Mouse (Mus musculus): ENCODE measurements around the gene Lama4.

Gene Lama4

GRCm38 (mm10) chr10:39056050-39056449, 90.7 kb downstream of the Lama4 start:
- DNase-seq: no peak

- peak; percentile 1 for DNase-seq
Measured at GRCm38 (mm10) chr10:39064732-39065131, 99.4 kb downstream of the Lama4 start.

- no peak for DNase-seq
Measured at GRCm38 (mm10) chr10:39065449-39065848, 100.1 kb downstream of the Lama4 start.

DNA sequence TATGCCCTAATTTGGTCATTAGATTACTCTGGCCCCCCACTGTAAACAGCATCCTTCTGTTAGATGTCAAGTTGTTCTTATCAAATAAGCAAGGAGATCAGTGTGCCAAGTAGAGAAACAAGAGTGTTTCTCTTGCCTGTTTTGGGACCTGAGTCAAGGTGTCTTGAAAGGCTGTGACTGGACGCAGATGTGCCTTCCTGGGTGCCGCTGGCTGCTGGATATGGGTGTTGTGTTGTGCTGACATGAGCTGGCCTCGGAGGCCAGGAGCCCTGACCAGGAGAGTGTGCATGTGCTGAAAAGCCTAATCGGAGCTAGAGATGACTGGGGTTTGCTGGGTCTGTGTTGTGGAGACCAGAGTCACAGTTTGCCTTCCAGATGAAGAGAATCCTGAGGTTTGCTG, 100.7 kb downstream of the Lama4 start:
- no peak for DNase-seq

GRCm38 (mm10) chr10:39066962-39067361, 101.6 kb downstream of the Lama4 start:
- DNase-seq: peak; percentile 15

DNA sequence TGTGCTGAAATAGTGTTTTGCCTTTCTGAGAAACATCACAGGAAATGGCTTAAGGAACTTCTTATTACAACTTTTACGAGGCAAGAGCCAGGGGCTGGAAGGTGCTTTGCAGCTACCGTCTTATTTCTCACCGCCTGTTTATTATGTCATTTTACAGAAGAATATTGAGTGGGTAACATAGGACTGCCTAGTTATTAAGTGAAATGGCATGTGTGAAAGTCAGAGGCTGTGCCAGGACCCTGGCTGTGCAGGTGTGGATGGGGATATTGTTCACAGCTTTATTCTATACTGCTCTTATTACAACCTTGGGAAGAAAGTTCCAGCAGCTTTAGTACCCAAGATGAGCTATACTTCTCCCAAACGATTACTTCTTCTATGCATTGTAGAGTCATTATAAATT, 106.7 kb downstream of the Lama4 start:
- no peak for DNase-seq

GRCm38 (mm10) chr10:39096981-39097380, 131.7 kb downstream of the Lama4 start:
- DNase-seq: peak; percentile 8

DNA sequence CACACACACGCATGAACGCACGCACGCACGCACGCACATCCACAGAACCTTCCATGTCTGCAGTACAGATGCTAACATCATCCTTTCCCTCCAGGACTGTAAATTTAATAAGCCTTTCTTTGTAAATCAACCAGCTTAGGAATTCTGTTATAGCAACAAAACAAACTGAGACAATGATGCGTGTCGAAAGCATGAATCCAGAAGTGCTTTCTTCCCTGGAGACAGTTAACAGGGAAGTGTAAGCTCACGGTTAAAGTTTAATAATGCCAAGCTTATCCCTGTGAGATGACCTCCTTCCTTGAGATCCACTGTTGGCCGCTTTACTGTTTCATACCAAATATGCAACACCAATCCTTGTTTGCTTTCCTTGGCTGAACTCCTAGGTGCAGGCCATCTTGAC, 133.4 kb downstream of the Lama4 start:
- DNase-seq: no peak

GRCm38 (mm10) chr10:39104803-39105449, 139.6 kb downstream of the Lama4 start:
- no peak for DNase-seq

GRCm38 (mm10) chr10:39106413-39106812, 141.1 kb downstream of the Lama4 start:
- no peak for DNase-seq

DNA sequence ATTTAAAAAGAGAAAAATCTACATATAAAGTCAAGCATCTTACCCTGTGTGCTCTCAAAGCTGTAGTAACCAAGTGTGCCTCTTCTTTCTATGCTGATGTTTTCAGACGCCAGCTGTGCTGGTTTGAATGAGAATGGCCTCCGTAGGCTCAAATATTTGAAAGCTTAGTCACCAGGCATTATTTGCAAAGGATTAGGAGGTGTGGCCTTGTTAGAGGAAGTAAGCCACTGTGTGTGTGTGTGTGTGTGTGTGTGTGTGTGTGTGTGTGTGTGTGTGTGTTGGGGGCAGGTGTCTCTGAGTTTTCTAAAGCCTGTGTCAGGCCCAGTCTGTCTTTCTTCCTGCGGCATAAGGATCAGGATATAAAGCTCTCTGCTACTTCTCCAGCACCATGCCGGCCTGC, 141.6 kb downstream of the Lama4 start:
- DNase-seq: no peak

GRCm38 (mm10) chr10:39108837-39109488, 143.6 kb downstream of the Lama4 start:
- DNase-seq: no peak

DNA sequence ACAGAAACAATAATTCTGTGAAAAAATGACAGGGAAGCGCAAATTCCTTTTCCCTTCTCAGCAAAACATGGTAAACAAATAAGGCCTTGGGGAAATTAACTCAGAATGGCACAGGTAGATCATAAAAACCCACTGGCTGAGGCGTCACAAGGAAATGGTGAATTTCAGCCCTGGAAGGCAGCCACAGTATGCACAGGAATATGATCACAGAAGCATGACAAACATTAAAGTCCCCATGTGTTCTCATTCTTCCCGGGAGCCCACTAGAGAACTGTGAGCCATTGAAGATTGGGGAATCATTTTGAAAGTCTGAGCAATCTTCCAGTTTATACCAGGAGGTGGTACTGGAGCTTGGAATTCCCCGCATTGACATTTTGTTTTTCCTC, 144.2 kb downstream of the Lama4 start:
- no peak for DNase-seq

DNA sequence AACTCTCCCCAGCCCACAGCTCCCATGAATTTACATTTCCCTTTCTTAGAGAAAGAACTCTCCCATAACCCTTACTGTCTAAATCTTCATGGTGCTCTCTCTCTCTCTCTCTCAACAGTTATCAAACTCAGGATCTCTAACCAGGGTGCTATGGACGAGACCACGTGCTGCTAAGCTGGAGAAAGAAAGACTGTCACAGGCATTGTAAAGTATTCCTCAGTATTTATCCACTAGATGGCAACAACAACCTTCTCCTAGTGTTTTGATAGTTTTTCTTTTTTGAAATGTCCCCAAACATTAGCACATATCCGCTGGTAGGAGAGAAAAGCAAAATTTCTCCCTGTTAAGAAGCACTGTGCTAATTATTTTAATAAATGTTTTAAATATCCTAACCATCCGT, 156.1 kb downstream of the Lama4 start:
- DNase-seq: no peak

DNA sequence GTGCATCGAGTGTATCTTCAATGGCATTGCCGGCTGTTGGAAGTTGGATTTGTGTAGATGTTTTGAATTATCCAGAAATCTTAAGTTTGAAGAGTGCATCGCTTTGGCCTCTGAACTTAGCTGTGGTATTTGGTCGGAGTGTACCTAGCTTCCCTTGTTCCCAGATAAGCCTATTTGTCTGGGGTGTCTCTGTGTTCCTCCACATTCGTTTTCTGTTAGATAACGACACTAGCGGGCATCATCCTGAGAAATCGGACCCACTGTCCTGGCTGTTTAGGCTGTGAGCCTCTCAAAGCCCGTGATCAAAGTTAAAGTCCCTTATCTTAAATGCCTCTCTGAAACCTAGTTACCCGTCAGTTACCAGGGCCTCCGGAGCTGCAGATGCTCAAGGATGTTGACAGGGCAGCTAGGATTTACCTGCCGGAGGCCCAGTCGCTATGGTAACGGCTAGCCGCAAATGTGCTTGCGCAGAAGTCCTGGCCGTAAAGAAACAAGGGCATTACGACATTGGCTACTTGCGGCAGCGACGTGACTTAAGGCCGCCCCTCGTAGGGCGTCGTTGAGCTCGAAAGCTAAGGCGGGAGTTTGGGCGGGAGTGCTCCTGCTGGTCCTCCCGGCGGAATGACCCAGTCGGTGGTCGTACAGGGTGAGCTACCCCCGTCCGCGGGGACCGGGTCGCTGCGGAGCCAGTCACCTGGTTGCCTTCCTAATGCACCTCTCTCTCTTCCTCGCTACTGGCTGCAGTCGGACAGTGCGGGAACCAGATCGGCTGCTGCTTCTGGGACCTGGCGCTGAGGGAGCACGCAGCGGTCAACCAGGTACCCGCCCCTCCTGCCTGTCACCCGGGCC, 168.4 kb downstream of the Lama4 start, which contains the start of the genes Fam229b and Tube1:
TSS of gene Fam229b (minus strand) at position 453 of the 849 bp plus-strand sequence.
TSS of gene Tube1 (plus strand) at position 515 of the 849 bp plus-strand sequence.
- DNase-seq: peak; percentile 96

- DNase-seq: no peak
Measured at GRCm38 (mm10) chr10:39137766-39138165, 172.5 kb downstream of the Lama4 start.

DNA sequence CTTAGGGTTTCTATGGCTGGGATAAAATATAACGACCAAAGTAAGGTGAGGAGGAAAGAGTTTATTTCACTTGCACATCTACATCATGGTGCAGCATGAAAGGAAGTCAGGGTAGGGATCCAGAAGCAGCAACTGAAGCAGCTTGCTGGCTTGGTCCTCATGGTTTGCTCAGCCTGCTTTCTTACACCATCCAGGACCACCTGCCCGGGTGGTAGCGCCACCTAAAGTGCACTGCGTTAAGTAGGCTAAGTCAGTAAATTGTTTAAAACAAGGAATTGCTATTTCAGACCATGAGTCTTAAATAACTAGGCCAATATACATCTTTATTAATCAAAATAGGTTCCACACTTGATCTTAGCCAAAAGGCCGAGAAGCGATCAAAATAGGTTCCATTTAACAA, 173.4 kb downstream of the Lama4 start:
- DNase-seq: no peak

DNA sequence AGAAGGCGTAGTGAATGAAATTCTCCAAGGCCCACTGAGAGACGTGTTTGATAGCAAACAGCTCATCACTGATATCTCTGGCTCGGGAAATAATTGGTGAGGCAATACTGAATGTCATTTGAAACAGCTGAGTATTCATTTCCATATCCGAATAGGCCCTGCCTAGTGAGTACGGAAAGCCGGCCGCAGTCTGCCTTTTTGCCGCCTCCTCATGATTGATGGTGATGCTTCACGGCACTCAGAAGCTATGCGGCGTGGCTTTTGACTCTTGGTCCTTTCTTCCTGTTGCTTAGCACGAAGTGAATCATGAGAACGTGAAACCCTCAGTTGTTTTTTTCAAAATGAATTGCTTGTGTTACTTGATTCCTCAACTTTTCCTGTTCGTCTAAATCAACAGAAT, 175.5 kb downstream of the Lama4 start:
- no peak for DNase-seq

DNA sequence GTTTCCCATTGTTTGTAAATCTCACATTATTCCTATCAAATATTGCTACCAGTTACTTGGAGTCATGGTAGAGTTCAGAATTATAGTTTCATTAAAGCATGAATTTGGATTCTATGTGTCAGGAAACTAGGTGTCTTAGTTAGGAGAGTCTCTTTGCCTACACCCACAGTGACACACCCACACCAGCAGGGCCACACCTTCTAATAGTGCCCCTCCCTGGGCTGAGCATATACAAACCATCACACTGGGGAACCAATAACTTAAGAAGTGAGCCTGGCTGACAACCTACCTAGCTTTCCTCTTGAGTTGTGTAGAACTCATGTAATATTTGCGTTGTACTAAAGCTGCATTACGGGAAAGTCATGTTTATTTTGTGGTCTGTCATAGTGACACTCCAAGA, 176.1 kb downstream of the Lama4 start:
- no peak for DNase-seq

DNA sequence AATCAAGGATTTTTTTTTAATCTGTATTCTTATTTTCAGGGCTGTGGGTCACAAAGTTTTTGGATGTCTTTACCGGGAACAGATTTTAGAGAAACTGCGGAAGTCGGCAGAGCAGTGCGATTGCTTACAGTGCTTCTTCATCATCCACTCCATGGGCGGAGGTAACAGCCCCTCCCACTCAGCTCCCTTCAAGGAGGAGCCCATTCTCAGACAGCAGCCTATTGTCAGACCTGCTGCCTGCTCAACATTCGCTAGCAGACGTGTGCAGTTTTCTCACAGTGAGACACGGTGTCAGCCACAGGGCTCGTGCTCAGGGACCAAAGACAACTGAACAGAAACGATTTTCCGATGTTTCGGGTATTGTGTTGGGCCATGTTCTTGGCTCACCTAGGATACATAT, 176.9 kb downstream of the Lama4 start:
- DNase-seq: no peak

DNA sequence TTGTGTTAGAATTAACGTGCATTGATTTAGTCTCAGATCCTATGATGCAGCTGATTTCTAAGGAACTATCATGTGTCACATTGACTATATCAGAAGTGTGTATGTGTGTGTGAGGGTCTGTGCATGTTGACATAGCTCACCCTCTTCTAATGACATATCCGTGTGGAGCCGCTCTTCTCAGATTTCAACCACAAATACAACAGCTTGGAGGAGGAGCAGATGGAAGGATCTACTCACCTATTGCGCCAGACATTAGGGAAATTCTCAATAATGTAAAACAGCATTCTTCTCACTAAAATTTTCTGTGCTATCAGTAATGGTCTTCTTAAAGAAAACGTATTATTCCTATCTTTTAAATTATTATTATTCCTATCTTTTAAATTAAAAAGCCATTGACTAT, 191.4 kb downstream of the Lama4 start:
- DNase-seq: no peak

GRCm38 (mm10) chr10:39157321-39157720, 192.0 kb downstream of the Lama4 start:
- DNase-seq: no peak

- no peak for DNase-seq
Measured at GRCm38 (mm10) chr10:39158306-39158705, 193.0 kb downstream of the Lama4 start.
